Mouse (Mus musculus) urinary bladder, postnatal 25 days (tissue): ENCODE results near the gene Shisa7.
"Not testable (repeated sequence)": the region's sequence is repeated elsewhere in the genome, so short reads cannot be mapped to it uniquely, and the experiment has no call there.

Source experiments
- DNase-seq: peaks from one replicate; pipeline ENCODE4 v3.0.0; 2022; ENCODE audit warnings: low spot score

The Shisa7 gene

DNA sequence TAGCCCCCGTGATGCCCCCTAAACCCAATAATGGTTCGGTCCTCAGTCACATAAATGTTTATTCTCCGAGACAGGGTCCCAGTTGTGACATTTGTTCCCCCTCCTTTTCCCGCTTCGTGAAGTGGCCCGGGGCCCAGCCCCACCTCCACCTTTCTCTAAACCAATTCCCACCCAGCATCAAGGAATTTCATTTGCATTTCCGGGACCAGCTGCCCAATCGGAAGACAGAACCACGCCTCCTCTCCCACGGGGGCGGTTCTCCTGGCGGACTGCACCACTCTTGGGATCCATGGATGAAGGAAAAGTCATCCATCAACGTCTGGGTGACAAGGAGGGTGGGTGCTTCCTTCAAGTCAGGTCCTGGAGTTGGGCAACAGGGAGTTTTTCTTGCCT is 417 bp upstream of the Shisa7 start:
- no peak for DNase-seq

DNA sequence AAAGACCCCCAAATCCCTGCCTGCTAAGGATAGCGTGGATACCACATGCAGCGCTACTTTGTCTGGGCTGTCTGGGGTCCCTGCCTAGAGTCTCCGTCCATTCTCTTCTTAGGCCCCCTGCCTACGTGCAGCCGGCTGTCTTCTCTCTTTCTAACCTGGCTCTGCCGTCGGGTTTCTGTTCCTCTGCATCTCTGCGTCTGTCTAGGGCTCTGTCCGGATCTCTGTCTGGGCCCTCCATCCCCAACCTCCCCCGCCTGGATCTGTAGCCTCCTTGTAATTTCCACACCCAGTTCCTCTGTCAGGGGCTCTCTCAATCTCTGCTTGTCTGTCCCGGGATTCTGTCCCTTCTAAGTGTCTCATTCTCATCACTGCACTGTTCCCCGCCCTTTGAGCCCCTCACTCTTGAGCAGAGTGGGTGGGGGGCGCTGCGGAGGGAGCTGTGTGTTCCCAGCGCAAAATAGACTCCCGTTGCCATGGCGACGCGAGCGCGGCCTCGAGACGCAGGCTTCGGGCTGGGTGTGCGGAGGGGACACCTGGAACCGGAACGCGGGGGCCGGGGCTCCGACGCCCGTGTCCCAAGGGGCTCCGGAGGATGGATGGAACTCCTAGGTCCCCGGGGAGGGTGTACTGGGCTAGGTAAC is 772 bp downstream of the Shisa7 start:
- no peak for DNase-seq

DNA sequence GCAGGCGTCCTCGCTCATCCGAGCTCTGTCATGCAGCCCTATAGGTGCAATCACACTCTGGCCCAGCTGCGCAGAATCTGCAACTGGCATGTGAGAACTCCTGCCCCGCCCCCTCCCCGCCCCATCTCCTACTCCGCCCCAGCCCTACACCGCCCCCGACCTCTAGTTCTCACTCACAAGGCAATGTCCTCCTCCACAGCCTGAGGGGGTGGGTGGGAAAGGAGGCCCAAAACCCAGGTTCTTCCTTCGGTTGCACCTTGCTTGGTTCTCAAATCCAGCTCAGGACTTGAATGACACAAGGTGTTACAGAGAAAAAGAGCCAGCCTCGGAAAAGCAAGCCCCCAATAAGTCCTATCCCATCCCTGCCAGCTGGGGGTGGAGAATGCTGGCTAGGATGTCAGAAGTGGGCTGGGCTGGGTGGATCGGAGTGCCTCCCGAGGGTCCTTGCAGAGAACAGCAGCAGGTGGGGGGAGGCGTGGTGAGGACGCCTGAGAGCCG is 1.8 kb downstream of the Shisa7 start:
- no peak for DNase-seq

DNA sequence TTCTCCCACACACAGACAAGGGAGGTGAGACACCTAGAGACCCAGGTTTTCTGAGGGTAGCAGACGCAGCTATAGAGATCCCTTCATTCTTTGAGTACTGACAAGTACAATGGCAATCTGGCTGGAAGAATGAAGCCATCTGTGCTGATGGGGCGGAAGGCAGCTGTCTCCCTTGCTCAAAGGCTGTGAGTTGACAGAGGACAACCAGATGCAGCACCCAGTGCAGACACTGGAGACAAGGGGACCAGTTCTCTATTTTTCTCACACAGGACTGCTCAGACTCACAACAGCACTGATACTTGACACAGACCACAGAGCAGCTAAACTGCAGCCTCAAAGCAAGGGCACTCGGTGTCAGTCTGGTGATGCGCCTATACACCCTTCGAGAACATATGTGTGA is 2.4 kb downstream of the Shisa7 start:
- no peak for DNase-seq

DNA sequence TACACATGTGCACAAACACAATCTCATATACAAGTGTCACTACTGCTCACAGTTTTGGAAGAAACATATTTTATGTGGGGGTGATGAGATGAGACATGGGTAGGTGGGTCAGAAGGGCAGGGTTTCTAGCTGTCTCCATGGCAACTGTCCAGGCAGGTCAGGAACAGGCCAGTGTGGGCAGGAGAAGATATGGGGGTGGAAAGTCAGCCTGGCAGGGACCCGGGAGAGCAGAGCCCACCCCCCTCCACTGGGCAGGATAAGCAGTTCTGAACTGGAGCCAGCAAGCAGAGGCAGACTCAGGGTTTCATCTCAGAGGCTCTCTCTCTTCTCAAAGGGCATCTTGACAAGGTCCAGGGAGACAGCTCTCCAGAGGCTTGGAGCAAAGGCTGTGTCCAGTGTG is 6.9 kb downstream of the Shisa7 start:
- no peak for DNase-seq

DNA sequence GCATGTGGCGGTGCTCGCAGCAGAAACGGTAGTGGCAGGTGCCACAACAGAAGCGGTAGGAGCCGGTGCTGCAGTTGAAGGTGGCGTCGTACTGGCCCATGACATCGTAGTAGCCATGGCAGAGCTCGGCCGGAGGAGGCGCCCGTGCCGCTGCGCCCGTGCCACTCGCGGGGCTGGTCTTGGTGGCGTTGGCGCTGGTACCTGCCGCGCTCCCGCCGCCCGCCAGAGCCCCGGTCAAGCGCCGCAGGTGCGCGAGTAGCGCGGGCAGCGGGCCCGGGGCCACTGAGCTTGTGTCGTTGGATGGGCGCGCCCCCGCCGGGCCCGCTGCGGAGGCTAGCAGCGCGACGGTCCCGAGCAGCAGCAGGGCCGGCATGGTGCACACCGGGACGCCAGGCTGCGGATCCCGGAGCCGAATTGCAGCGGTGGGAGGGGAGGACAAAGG is 8.1 kb downstream of the Shisa7 start:
- peak; percentile 46 for DNase-seq

DNA sequence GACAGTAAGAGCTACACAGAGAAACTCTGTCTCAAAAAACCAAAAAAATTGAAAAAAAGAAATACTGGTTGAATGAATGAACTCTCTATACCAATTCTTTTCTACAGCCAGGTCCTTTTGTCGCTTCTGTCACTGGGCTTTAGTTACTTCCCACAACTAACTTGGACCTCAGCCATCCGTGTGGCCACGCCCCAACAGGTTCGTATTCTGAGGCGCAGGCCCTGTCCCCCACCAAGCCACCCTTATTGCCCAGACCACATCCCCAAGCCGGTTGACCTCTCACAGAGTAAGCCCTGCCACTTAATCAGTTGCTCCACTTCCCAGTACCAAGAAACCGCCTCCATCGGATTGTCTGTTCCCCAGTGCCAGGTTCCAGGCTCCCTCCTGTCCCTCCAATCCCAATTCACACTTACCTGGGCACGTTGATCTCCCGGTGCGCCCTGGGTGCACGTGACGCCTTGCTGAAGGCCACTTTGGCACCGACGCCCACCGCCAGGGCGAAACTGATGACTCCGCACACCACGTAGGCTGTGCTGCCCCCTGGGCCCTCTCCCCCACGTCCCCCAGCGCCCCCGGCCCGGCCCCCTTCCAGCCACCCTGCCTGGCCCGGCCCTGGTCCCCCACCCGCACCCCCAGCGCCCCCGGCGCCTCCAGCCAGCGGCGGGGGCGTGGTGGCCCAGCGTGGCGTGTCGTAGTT is 8.7 kb downstream of the Shisa7 start:
- DNase-seq, result no peak

DNA sequence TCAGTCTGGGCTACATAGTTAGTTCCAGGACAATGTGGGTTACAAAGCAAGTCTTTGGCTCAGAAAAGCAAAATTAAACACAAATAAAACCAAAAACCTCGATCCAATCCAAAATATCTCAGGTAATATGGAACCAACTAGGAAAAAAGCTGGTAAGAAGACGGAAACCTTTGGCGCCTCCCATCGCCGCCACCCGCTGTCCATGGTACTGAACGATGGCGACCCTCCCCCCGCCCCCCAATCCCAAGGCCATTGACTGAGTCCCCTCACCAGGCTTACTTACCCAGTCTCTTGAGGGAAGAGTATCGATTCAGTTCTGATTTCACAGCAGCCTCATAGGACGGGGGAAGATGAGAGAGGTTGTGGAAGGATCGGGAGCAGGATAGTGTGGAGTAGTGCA is 14.0 kb downstream of the Shisa7 start:
- no peak for DNase-seq

DNA sequence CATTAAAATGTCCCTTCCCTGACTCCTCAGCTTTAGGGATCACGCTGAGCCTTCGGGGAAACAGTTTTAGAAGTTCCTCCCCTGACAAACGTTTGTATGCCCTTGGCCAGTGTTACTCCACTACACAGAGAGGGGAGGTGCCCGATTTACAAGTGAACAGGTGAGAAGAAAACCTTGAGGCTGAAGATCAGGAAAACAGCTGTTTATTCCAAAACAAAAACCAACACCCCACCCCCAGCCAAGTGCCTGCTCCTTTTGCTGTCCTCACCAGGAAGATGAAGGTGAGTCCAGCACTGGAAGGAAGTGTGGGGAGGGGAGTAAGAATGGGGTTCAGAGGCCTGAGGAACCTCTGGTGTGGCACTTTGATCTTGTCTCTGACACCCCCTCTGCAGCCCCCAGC is 19.1 kb downstream of the Shisa7 start:
- no peak for DNase-seq

DNA sequence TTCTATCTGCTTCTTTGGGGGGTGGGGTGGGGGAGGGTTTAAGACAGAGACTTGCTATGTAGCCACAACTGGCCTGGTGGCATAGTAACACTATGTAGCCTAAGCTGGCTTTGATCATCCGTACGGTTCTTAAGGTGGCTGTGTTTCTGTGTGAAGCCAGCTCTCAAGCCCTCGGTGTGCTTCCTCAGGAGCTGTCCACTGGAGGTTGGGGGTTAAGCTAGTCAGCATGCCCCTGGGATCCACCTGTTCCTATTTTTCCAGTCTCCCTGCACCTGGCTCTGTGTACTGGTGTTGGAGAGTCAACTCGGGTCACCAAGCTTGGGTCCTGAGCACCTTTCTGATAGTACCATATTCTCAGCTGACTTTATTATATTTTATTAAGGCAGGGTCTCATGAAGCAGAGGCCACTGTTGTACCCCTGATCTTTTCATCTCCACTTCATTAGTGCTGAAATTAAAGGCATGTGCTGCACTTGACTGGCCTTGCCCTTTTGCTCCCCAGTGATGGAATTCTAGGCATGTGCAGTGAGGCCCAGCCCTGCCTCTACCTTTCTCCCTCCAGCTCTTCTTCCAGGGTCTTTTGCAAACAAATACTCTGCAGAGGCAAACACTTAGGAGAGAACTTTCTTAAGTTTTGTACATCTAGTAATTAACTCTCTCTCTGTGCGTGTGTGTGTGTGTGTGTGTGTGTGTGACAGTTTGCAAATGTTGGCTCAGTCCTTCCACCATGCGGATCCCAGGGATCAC is 22.2 kb downstream of the Shisa7 start:
- no peak for DNase-seq

DNA sequence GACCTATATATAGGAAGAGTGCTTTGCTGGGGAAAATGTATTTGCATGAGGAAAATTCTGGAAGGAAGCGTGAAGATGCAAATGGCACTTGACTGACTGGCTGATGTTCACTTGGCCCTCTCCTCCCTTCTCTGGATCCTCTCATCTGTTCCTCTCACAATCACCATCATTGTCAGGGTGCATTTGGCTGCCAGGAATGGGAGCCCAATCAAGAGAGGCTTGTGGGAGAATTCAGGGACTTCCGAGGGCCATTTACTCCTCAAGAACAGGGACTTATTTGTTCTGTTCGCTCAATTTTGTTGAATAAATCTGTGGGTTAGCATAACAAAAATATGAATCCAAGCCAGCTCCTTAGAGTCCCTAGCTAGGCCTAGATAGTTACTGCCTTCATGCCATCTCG is 22.8 kb downstream of the Shisa7 start:
- DNase-seq, result no peak

DNA sequence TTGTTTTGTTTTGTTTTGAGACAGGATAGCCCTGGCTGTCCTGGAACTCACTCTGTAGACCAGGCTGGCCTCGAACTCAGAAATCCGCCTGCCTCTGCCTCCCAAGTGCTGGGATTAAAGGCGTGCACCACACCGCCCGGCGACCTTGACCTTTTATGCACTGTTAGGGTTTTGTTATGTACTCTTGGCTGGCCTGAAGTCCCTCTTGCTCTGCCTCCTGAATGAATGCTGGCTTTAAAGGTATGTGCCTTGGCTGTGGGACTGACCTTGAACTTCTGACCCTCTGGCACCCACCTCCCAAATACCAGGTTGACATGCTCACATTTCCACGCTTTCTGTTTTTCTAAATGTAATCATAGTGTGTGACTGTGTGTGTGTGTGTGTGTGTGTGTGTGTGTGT is 23.6 kb downstream of the Shisa7 start:
- DNase-seq, result not testable (repeated sequence)

DNA sequence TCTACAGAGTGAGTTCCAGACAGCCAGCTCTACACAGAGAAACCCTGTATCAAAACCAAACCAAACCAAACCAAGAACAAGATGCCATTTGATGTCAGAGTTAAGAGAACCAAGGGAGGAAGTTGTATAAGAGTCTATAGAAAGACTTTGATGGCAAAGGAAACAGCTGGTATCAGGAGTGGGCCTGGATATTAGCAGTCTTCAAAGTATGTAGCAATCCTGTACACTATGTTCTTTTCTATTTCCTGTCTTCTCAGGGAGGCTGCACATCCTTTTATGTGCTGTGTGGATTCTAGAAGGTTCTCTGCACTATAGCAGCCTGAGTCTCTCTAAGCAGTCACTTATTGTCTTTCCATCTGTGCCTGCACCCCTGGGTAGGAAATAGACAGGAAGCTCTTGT is 27.9 kb downstream of the Shisa7 start:
- no peak for DNase-seq

DNA sequence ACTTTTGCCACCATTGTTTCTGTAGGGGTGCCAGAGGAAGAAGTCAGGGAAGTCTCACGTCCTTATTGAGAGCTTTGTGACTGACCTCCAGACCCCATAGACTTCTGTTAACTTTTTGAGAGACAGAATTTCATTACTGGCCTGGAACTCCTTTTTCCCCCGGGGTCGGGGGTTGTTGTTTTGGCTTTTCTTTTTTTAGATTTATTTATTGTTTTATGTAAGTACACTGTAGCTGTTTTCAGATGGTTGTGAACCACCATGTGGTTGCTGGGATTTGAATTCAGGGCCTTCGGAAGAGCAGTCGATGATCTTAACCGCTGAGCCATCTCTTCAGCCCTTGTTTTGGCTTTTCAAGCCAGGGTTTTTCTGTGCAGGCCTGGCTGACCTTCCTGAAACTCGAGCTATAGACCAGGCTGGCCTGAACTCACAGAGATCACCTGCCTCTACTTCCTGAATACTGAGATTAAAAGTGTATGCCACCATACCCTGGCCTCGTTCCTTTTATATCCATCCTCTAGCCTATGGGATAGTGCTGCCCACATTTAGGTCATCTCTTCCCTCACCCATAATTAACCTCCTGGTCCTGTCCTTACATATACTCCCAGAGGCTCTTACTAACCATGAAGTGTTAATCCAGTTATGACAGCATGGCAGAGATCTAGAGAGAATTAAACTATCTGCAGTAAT is 31.2 kb downstream of the Shisa7 start:
- no peak for DNase-seq

DNA sequence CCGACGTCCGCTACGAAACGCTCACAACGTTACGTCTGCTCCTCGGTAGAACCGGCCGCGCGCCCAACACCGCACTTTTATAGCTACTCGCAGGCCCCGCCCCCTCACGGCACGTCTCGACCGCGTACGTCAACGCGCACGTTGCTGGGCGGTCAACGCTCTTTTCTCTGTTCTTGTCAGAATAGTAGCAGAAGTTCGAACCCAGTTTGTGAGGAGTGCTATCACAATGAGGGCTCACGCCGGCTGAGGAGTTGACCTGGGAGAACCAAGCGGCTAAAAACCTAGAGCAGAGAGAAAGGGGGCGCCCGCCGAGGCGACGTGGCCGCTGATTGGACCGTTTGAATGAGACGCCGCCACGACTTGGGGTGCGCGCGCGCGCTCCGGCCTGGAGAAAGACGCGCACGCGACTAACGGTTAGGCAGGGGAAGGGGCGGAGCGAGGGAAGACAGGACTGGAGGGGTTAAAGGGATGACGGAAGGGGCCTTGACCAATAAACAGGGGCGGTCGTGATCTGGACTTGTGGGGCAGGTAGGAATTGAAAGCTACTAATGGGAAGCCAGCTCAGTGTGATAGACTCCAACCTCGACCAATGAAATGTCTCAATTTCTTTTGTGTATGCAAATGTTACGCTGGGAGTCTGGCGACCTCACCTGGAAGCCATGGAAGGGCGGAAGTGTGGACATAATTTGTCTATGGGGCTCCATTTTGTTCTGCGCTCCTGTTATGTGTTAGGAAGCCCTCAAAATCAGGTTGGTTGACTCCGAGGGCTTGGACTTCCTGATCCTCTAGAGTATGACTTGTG is 32.0 kb downstream of the Shisa7 start, which contains the start of gene Ube2s:
Gene Ube2s (minus strand): TSS at position 288 of the 802 bp plus-strand sequence.
- peak; percentile 98 for DNase-seq

DNA sequence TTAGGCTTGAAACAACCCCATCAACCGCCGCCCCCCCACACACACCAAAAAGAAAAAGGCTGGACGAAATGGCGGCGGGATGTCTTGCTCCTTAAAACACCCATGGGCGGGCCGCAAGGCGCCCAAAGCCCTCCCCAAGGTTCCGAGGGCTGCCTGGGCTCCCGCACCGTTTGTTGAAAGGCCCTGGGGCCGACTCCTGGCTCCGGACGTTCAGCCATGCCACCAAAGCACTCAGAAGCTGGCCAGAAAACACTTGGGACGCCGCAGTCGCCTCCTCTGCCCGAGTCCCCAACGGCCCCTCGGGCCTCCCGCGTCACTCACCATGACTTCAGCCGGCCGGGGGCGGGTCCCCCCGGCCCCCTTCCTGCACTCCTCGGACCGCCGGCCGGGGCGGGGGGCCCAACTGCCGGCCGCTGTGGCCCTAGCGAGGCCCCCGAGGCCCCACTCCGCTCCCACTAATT is 32.6 kb downstream of the Shisa7 start:
- peak; percentile 41 for DNase-seq

DNA sequence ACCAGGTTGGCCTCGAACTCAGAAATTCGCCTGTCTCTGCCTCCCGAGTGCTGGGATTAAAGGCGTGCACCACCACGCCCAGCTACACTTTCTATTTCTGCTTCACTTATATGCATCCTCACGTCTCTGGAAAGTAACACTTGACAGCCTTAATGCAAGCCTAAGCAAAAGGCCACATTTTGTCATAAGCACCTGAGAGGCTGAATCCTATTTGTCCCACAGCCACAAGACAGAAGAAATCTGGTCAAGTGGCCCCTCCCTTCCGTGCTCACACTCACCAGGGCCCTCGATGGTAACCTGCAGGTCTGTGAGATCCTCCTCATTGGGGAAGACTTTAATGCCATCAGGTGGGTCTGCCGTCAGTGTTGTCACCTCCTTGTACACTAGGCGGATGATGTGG is 33.4 kb downstream of the Shisa7 start:
- not testable (repeated sequence) for DNase-seq

DNA sequence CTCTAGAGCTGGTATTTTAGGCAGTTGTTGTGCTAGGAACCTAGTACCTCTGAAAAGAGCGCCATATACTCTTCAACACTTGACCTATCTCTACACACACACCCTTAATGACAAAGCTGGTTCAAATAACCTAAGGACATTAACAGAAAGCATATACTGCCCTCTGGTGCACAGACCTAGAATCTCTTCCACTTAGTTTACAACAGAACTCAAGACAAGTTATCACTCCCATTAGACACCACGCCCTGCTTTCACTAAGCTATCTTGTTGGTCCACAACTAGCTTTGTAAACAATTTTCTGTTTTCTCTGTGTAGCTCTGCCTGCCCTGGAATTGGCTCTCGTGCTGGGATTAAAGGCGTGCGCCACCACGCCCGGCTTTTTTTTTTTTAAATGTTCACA is 37.8 kb downstream of the Shisa7 start:
- no peak for DNase-seq

DNA sequence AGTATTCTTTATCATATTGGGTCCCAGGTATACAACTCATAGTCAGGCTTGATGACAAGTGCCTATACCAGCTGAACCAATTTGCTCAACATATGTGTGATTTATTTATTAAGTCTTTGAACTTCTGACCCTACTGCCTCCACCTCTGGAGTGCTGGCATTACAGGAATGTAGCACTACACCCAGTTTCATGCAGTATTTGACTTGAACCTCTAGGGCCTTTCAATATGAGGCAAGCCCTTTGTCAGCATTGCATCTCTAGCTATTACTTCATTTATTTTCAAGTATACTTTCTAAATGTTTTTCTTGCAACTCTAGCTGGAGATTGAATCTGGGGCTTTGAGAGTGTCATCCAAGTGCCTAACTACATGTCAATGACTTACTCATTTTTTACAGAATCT is 42.2 kb downstream of the Shisa7 start:
- DNase-seq, result no peak

DNA sequence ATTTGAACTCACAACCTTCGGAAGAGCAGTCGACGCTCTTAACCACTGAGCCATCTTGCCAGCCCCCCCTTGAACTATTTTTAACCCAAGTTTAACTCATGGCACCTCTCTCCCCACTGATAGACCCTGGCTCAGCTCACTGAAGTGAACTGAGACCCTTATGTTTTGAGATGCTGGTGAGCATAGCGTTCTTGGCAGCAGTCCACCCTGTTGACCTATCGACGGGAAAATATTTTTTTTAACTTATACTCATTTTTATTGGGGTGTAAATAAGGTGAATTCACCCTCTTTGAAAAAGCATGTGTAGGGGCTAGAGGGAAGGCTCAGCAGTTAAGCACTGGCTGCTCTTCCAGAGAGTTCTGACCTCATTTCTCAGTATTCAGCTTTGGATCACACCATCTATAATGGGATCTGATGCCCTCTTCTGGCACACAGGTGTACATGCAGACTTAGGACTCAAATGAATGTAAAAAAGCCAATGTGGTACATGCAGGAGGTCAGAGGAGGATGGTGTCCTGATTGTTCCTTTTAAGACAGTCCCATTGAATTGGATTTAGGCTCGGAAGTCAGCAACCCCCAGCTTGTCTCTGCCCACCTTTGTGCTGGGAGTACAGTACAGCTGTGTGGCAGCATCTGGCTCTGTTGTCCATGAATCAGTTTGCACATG is 48.6 kb downstream of the Shisa7 start:
- no peak for DNase-seq

DNA sequence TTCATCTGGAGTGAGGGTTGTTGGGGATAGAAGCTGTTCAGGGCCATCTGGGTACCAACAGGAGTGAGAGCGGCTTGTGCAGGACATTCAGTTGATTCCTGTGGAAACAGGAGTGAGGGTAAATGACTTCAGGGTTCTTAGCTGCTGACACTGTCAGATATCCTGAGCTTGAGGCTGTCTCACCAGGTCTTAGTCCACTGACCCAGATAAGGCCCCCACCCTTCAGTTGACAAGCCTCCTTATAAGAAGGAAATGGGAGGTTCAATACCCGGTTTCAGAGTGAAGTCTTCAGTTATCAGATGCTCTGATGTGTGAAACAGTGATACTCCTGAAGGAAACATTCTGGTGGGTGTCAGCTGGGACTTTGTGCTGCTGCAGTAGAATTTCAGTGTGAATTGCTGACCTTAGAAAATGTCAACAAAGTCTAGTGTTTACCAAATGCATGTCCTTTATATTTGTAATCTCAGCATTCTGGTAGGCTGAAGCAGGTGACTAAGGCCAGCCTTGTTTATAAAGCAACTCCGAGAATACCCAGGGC is 49.8 kb downstream of the Shisa7 start:
- DNase-seq, result no peak
